Mouse (Mus musculus) megakaryocyte, embryonic 14.5 days (primary cell): ENCODE measurements around the gene Smad5. TPM values are rescaled to one million over a fixed set of nuclear protein-coding genes. Genes with fewer than 3 reads are reported as not detected.

Source experiments
- H3K27me3 ChIP-seq: replicated peaks from 2 replicates; pipeline ENCODE3; 2012; ENCODE audit warnings: inconsistent platforms
- H3K36me3 ChIP-seq: replicated peaks from 2 replicates; pipeline ENCODE3; 2012; ENCODE audit warnings: low read length, inconsistent platforms, mixed read lengths
- H3K4me1 ChIP-seq: 2 replicates; pipeline ENCODE4 v1.6.1; 2012; ENCODE audit warnings: inconsistent platforms
- H3K4me3 ChIP-seq: replicated peaks from 2 replicates; pipeline ENCODE3; 2012; ENCODE audit warnings: moderate library complexity, mild to moderate bottlenecking, inconsistent platforms
- H3K9me3 ChIP-seq: 2 replicates; pipeline ENCODE4 v1.6.1; 2012; ENCODE audit warnings: inconsistent platforms
- FLI1 ChIP-seq: IDR thresholded peaks from 2 replicates; pipeline ENCODE4 v1.6.1; 2012; ENCODE audit warnings: low read length, inconsistent platforms, mixed read lengths
- GATA1 ChIP-seq: IDR thresholded peaks from 3 replicates; pipeline ENCODE4 v1.6.1; 2012; ENCODE audit warnings: mixed read lengths, low read length, inconsistent platforms, borderline replicate concordance
- polyA plus RNA-seq: library from polyadenylated mRNA; stranded (reverse); fragments of >175 nt; gene quantifications from 2 replicates; pipeline ENCODE4 v1.2.3, GENCODE M21; 2012; ENCODE audit warnings: low replicate concordance; ENCODE audit not compliant: insufficient read depth

The Smad5 gene
- polyA plus RNA-seq, result 0.86 TPM in 1 of 2 replicates, not detected in the other

GRCm38 (mm10) chr13:56702469-56703221, at the start of gene Smad5:
TSS of gene Smad5 (plus strand) at chr13:56703010.
- Histone ChIP-seq H3K27me3 (peaks cover 4% of the 10 kb centered on the region), H3K36me3 (peaks cover 19% of the 10 kb centered on the region), H3K4me1 (peaks cover 41% of the 10 kb centered on the region), H3K9me3 (peaks cover 5% of the 10 kb centered on the region; the same call in 1 of the 2 replicates), H3K4me3 (peak within 1 kb of the TSS; percentile 93)
- no peak for TF ChIP-seq GATA1
- no peak for TF ChIP-seq FLI1

GRCm38 (mm10) chr13:56654176-56654575, 48.6 kb upstream of the Smad5 start:
- Histone ChIP-seq H3K9me3 (no peaks in the 10 kb centered on the region), H3K4me3 (no peak overlapping the region), H3K27me3 (peaks cover 7% of the 10 kb centered on the region), H3K4me1 (peaks cover 12% of the 10 kb centered on the region), H3K36me3 (no peaks in the 10 kb centered on the region)
- TF ChIP-seq GATA1 (no peak), FLI1 (no peak)

- H3K4me3 ChIP-seq, result peak overlapping the region; percentile 2
- H3K36me3 ChIP-seq, result no peaks in the 10 kb centered on the region
- H3K9me3 ChIP-seq, result peaks cover 3% of the 10 kb centered on the region; the same call in 1 of the 2 replicates
- H3K27me3 ChIP-seq, result peaks cover 4% of the 10 kb centered on the region
- H3K4me1 ChIP-seq, result peaks cover 37% of the 10 kb centered on the region
- TF ChIP-seq GATA1, result no peak
- TF ChIP-seq FLI1, result no peak
Observed at GRCm38 (mm10) chr13:56657946-56658512, 44.8 kb upstream of the Smad5 start.

- Histone ChIP-seq H3K4me3 (no peak overlapping the region), H3K27me3 (peaks cover 4% of the 10 kb centered on the region), H3K9me3 (peaks cover 7% of the 10 kb centered on the region), H3K36me3 (no peaks in the 10 kb centered on the region), H3K4me1 (peaks cover 44% of the 10 kb centered on the region)
- TF ChIP-seq FLI1, result no peak
- TF ChIP-seq GATA1, result no peak
Observed at GRCm38 (mm10) chr13:56658931-56659330, 43.9 kb upstream of the Smad5 start.

- Histone ChIP-seq H3K9me3 (peaks cover 13% of the 10 kb centered on the region), H3K27me3 (peaks cover 6% of the 10 kb centered on the region), H3K4me3 (peak overlapping the region; percentile 78), H3K4me1 (peaks cover 54% of the 10 kb centered on the region), H3K36me3 (no peaks in the 10 kb centered on the region)
- no peak for TF ChIP-seq GATA1
- TF ChIP-seq FLI1, result no peak
Observed at GRCm38 (mm10) chr13:56661914-56662621, 40.7 kb upstream of the Smad5 start.

- Histone ChIP-seq H3K36me3 (no peaks in the 10 kb centered on the region), H3K9me3 (peaks cover 10% of the 10 kb centered on the region)
Observed at GRCm38 (mm10) chr13:56664256-56665170, 38.3 kb upstream of the Smad5 start.

GRCm38 (mm10) chr13:56671206-56671605, 31.6 kb upstream of the Smad5 start:
- Histone ChIP-seq H3K4me1 (peaks cover 38% of the 10 kb centered on the region), H3K27me3 (peaks cover 25% of the 10 kb centered on the region), H3K4me3 (peak overlapping the region; percentile 38), H3K36me3 (no peaks in the 10 kb centered on the region), H3K9me3 (no peaks in the 10 kb centered on the region)
- no peak for TF ChIP-seq FLI1
- no peak for TF ChIP-seq GATA1

More at GRCm38 (mm10) chr13:56664256-56665170, 38.3 kb upstream of the Smad5 start:
- Histone ChIP-seq H3K4me1 (peaks cover 59% of the 10 kb centered on the region), H3K27me3 (peaks cover 8% of the 10 kb centered on the region), H3K4me3 (no peak overlapping the region)
- TF ChIP-seq FLI1, result no peak
- no peak for TF ChIP-seq GATA1

GRCm38 (mm10) chr13:56677731-56678130, 25.1 kb upstream of the Smad5 start:
- Histone ChIP-seq H3K4me3 (no peak overlapping the region), H3K4me1 (peaks cover 32% of the 10 kb centered on the region), H3K36me3 (no peaks in the 10 kb centered on the region), H3K9me3 (peaks cover 4% of the 10 kb centered on the region; the same call in 1 of the 2 replicates), H3K27me3 (peaks cover 54% of the 10 kb centered on the region)
- TF ChIP-seq FLI1 (no peak), GATA1 (no peak)
